Mouse (Mus musculus) gastrocnemius, adult 2 months (tissue): ENCODE measurements around the gene Hebp1. TPM values are rescaled to one million over a fixed set of nuclear protein-coding genes. Genes with fewer than 3 reads are reported as not detected.

ENCODE experiments used
- DNase-seq: peaks from one replicate; pipeline ENCODE4 v3.0.0; 2022
- H3K27ac ChIP-seq: fragments of 200-600 bp; 2 replicates; pipeline ENCODE4 v1.8.1; 2022; ENCODE audit warnings: mild to moderate bottlenecking
- H3K4me3 ChIP-seq: fragments of 200-600 bp; 2 replicates; pipeline ENCODE4 v1.8.1; 2022; ENCODE audit warnings: mild to moderate bottlenecking, moderate library complexity
- CTCF ChIP-seq: fragments of 200-600 bp; IDR thresholded peaks from 2 replicates; pipeline ENCODE4 v1.8.1; 2022; ENCODE audit warnings: antibody characterized with exemption, mild to moderate bottlenecking, moderate library complexity
- intact Hi-C: fragments of 180-260 bp; cut with DNase I; formaldehyde crosslinking; loops from one replicate; pipeline ENCODE4 v1.15.1; 2025
- total RNA-seq, 2 experiments: library from RNA; stranded (reverse); gene quantifications; 2 replicates each; pipeline ENCODE4 v1.2.3; 2021

The Hebp1 gene
- total RNA-seq, 2 experiments from 2014 or later = 3.8 to 10.3 TPM

DNA sequence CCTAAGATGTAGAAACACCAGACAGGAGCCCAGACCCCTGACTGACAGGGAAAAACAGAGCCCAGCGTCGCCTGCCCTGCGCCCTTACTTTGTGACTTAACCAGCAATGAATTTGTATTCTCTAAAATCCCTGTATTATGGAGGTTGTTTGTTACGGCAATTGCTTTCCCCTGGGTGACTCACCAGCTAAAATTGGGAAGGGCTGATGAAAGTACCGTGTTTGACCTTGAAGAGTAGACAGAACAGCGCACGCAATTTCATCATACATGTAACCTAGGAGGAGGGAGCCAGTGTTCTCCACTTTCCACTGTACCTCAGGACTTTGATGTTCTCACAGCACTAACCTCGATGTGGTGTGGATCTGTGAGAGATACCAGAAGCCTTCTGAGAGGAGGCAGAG is 4.8 kb downstream of the Hebp1 start:
- no peak for TF ChIP-seq CTCF
- Histone ChIP-seq H3K27ac (no peak overlapping the region), H3K4me3 (no peak overlapping the region)
- intact Hi-C loops = no loop called here
- no peak for DNase-seq

DNA sequence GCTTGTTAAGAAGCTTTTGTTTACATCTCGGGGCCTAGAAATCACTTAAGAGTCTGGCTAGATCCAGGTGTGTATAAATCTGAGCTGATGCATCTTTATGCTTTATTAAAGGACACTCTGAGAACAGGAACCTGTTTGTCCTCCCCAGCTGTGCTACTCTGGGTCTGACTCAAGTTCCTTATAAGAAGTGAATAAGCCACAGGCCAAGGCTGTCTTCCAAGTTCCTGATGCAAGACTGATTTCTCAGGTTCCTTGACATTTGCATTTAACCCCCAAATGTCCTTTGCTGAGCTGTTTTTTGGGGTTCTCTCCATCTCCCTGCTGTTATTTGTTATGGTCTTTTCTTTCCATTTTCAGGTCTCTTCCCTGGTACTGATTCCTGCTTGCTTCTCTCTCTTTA is 5.9 kb downstream of the Hebp1 start:
- Histone ChIP-seq H3K4me3 (no peak overlapping the region), H3K27ac (no peak overlapping the region)
- intact Hi-C loops = no loop called here
- no peak for TF ChIP-seq CTCF
- DNase-seq = no peak

DNA sequence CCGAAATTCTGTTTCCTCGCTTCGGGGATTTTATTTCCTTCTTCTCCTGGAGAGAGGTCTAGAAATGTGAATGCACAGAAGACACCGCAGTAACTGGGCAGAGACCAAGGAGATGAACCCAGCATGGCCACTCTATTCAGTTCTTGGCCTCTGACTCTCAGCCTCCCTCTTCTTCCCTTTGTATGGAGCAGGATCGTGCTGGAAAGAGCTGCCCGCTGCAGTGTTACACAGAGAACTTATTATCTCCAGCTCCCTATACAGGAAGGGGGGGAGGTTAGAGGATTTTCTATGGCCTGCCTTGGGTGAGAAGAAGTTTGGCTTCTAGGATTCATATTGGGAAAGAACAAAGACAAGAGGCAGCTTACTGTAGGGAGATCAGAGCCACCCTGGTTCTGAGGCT is 7.7 kb downstream of the Hebp1 start:
- Histone ChIP-seq H3K27ac (no peak overlapping the region), H3K4me3 (no peak overlapping the region)
- no peak for TF ChIP-seq CTCF
- intact Hi-C loops = no loop called here
- no peak for DNase-seq

DNA sequence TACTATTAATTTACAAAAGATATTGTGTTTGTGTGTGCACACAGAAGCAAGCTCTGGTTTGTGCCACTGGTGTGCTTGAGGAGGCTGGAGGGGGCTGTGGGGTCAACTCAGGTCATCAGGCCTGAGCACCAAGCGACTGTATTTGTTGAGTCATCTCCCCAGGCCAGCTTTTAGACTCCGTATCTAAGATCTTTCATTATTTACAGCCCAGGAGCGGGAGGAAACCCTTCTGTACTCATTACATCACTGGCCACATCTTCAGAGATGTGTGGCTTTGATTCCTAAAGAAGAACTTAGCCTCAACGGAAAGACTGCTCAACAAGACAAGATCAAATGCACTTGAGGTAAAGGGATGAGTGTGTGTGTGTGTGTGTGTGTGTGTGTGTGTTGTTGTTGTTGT is 9.2 kb downstream of the Hebp1 start:
- intact Hi-C loops = no loop called here
- no peak for DNase-seq
- no peak for TF ChIP-seq CTCF
- Histone ChIP-seq H3K27ac (no peak overlapping the region), H3K4me3 (no peak overlapping the region)

DNA sequence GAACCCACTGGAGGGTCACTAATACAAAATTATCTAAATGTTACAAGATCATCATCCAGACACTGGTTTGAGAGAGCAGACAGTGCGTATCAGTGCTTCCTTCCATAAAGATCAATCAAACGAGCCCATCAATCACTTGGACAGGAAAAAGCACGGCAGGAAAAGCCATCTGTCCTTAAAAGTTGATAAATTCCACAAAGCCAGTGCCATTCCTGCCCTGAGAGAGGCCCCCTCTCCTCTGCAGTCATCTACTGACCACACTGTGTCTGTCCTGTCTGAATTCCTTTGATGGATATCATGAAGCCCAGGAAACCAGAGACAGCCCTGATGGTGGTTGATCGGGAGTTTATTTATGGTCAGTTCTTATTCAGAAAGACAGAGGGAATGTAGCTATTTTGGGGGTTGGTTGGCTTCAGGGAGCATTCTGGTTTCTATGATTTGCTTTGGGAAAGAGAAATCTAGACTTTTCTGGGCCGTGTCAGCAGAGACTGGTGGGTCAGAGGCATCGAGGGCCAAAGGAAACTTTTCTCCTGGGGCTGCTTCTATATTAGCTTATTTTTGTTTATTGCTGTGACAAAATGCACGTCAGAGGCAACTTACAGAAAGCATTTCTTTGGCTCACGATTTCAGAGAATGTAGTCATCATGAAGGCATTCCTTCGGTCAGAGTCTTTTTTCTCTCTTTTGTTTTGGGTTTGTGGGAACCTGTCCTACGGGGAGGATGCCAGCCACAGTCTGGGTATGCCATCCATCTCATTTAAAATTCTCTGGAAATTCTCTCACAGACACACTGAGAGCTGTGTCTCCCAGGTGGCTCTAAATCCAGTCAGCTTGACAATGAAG is 10.5 kb downstream of the Hebp1 start:
- no peak for TF ChIP-seq CTCF
- no peak for DNase-seq
- Histone ChIP-seq H3K27ac (no peak overlapping the region), H3K4me3 (no peak overlapping the region)
- intact Hi-C loops = no loop called here

DNA sequence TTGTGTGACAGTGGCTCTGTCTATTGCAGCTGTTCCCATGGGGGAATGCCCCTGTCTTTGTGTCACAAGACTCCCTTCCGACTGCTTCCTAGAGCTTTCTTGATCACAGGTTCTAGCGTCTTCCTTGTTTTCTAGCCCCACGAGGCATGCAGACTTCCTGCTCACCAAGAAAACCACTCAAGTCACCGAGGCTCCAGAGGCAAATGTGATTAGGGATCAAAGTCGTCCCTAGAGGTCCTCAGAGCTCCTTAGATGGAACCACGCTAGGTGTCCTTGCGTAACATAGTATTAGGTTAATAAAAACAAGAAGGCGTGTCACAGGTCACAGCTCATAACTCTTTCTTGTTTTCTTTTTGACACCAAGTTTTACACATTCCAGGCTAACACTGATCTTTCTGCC is 13.9 kb downstream of the Hebp1 start:
- DNase-seq = no peak
- no peak overlapping the region for H3K27ac ChIP-seq
- H3K4me3 ChIP-seq = no peak overlapping the region
- peak; percentile 13; the same call in 1 of the 2 replicates for TF ChIP-seq CTCF
- intact Hi-C loops = no loop called here

DNA sequence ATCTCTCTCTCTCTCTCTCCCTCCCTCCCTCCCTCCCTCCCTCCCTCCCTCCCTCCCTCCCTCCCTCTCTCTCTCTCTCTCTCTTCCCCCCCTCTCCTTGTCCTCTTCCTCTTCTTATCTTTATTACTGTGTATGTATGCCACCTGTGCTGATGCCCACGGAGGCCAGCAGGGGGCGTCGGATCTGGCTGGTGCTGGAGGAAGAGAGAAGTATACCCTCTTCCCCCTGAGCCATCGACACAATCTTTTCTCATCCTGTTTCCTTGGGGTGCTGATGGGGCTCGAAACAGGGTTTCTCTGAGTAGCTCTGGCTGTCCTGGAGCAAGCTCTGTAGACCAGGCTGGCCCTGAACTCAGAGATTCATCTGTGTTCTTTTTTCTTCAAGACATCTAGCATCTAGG is 14.9 kb downstream of the Hebp1 start:
- no peak; the same call in 1 of the 2 replicates for TF ChIP-seq CTCF
- Histone ChIP-seq H3K4me3 (no peak overlapping the region), H3K27ac (no peak overlapping the region)
- DNase-seq = no peak
- intact Hi-C loops = no loop called here

DNA sequence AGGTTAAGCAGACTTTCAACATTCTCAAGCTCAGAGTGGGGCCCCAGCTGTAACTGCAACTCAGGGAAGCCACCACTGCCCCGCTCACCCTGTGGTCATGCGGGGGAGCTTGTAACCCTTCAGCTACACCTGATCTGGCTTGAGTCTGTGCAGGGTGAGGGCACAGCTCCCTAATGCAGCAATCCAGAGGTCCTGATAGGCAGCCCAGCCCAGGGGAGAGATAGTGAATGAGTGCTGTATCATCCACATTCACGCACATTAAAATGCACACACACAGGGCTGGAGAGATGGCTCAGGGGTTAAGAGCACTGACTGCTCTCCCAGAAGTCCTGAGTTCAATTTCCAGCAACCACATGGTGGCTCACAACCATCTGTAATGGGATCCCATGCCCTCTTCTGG is 19.2 kb downstream of the Hebp1 start:
- H3K4me3 ChIP-seq = no peak overlapping the region
- intact Hi-C loops = no loop called here
- no peak for TF ChIP-seq CTCF
- H3K27ac ChIP-seq = no peak overlapping the region
- DNase-seq = no peak

DNA sequence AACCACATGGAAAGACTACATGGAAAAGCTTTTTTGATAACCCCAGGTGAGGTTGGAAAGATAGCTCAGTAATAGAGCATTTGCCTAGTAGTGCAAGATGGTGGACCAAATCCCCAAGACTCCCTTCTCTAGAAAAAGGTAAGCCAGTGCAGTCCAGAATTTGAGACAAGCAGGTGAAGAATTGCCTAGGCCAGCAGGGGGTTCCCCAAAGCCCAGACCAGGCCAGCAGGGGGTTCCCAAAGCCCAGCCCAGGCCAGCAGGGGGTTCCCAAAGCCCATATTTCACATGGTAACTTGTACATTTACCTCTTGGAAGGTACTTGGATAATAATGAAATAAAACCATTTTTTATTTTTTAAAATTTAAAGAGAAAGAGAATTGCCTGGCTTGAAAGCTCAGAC is 20.6 kb downstream of the Hebp1 start:
- intact Hi-C loops = no loop called here
- DNase-seq = no peak
- no peak for TF ChIP-seq CTCF
- Histone ChIP-seq H3K27ac (no peak overlapping the region), H3K4me3 (no peak overlapping the region)

DNA sequence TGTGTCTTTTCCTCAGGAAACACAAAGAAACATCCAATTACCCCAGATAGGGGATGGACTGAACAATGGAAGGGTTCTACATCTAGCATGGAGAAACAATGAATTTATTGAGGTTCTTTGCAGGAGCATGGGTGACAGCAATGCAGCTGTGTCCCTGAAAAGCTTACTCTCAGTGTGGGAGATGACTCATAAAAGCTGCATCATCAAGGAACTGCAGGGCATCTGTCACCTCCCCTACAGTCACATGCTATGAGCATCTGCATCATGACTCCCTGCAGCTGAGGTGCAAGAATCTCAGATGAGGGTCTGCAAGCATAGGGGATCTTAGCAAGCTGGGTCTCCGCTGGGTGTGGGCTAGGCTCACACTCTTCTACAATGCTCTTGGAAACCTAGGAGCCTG is 22.8 kb downstream of the Hebp1 start:
- no peak for TF ChIP-seq CTCF
- intact Hi-C loops = no loop called here
- H3K27ac ChIP-seq = no peak overlapping the region
- no peak for DNase-seq
- H3K4me3 ChIP-seq = no peak overlapping the region

DNA sequence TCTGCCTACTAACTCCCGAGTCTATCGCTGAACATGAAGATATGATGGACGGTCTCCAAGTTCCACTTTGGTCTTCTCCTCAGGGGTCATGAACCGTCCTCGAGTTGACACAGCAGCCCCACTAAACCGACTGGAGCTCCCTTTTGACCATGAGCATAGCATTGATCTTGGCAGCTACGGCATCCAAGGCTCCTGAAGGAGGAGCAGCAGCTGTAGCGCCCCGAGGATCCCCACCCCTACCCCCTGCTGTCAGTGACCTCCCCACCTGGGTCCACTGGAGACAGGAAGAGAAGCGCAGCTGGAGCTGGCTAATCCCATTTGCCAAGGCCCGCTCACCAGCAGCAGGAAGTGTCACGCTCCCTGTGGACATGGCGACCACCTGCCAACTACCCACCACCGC is 26.1 kb downstream of the Hebp1 start:
- H3K27ac ChIP-seq = no peak overlapping the region
- H3K4me3 ChIP-seq = no peak overlapping the region
- no peak for TF ChIP-seq CTCF
- intact Hi-C loops = no loop called here
- DNase-seq = no peak

DNA sequence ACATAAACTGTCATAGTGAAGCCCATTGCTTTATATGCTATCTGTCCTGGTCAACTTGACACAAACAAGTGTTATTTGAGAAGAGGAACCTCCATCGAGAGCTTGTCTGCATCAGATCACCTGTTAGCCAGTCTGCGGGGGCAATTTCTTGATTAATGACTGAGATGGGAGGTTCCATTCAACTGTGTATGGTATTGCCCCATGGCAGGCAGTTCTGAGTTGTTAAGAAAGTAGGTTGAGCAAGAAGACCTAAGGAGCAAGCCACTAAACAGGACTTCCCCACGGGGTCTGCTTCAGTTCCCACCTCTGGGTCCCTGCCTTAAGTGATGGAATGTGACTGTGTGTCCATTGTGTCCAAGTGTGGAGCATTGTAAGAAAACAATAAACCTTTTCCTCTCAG is 28.6 kb downstream of the Hebp1 start:
- TF ChIP-seq CTCF = no peak
- Histone ChIP-seq H3K4me3 (no peak overlapping the region), H3K27ac (no peak overlapping the region)
- intact Hi-C loops = no loop called here
- DNase-seq = no peak

DNA sequence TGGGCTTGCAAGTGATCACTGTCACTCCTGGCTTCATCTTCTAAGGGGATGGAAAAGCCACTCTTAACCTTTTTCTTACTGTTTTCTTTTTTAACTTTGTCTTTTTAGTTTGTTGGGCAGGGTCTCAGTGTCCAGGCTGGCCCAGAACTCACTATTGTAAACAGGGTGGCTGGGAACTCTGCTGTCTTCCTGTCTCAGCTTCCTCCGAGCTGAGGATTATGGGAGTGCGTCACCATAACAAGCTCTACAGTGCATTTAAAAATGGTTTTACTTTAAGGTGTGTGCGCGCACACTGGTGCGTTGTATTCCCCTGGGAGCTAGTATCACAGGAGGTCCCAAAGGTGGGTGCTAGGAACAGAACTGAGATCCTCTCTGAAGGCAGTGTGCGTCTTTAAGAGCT is 29.4 kb downstream of the Hebp1 start:
- peak; percentile 24 for DNase-seq
- H3K27ac ChIP-seq = peak overlapping the region; percentile 81
- intact Hi-C loops = no loop called here

More for the DNA sequence above, 29.4 kb downstream of the Hebp1 start:
- no peak for TF ChIP-seq CTCF
- peak overlapping the region; percentile 92 for H3K4me3 ChIP-seq
